Mouse (Mus musculus): ENCODE measurements around the gene Primpol.

GRCm38 (mm10) chr8:46543662-46544061 lies 73.3 kb downstream of the Primpol start:
- no peak for TF ChIP-seq CTCF (IDR thresholded peaks at IDR 0.05; ENCODE audit: control insufficient read depth, insufficient read depth, insufficient replicate concordance, low read depth, low read length)
- no peak for TF ChIP-seq POLR2A (IDR thresholded peaks at IDR 0.05; ENCODE audit: control insufficient read depth, low read depth, low read length)

Measured in testis, adult 2 months (tissue).